Mouse (Mus musculus): Measurements from ENCODE around the gene Scd1. TPM values are rescaled to one million over a fixed set of nuclear protein-coding genes. Genes with fewer than 3 reads are reported as not detected.
"Not testable (repeated sequence)": the region's sequence is repeated elsewhere in the genome, so short reads cannot be mapped to it uniquely, and the experiment has no call there.

Gene Scd1
- polyA plus RNA-seq, 1 experiment from 2014 or later, result 25.5 TPM

DNA sequence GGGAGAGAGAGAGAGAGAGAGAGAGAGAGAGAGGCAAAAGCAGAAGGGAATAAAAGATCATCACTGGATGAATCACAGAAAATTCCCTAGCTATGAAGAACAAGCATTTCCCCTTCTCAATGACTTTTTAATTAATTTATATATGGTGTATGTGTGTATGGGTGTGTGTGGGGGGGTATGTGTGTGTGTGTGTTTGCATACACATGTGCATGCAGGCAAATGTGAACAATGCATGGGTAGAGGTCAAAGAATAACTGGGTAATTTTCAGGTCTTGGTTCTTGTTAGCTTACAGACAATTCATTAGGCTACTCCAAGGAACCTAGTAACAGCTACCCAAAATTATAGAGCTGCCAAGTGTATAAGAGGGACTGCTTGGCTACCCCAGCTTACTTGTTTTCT lies 28.6 kb downstream of the Scd1 start:
- no peaks in the 10 kb centered on the region for H3K27me3 ChIP-seq (ENCODE audit: control insufficient read depth, insufficient read depth, low read depth, low read length)
- H3K4me1 ChIP-seq (ENCODE audit: control insufficient read depth, low read depth, low read length), result peaks cover 5% of the 10 kb centered on the region
- H3K27ac ChIP-seq (ENCODE audit: low read length), result no peak overlapping the region
- no peaks in the 10 kb centered on the region for H3K9me3 ChIP-seq (replicated peaks; ENCODE audit: control insufficient read depth, low read length)
- no peak overlapping the region for H3K9ac ChIP-seq (ENCODE audit: low read depth, low read length)
- H3K4me3 ChIP-seq (ENCODE audit: low read depth, low read length), result no peak overlapping the region
- ATAC-seq (ENCODE audit: low read depth), result no peak
- no peak overlapping the region for H3K4me2 ChIP-seq (ENCODE audit: low read depth, low read length)
- H3K36me3 ChIP-seq (ENCODE audit: control insufficient read depth, insufficient read depth), result no peaks in the 10 kb centered on the region

- 0 out of 2 replicates have a peak, but pooled peaks have one; percentile 44 for ATAC-seq (ENCODE audit: low read depth)
- no peak overlapping the region for H3K4me2 ChIP-seq (ENCODE audit: low read depth, low read length)
- H3K27ac ChIP-seq (ENCODE audit: low read length), result no peak overlapping the region
- peaks cover 5% of the 10 kb centered on the region for H3K4me1 ChIP-seq (ENCODE audit: control insufficient read depth, low read depth, low read length)
- H3K27me3 ChIP-seq (ENCODE audit: control insufficient read depth, insufficient read depth, low read depth, low read length), result no peaks in the 10 kb centered on the region
- H3K9me3 ChIP-seq (replicated peaks; ENCODE audit: control insufficient read depth, low read length), result no peaks in the 10 kb centered on the region
- no peaks in the 10 kb centered on the region for H3K36me3 ChIP-seq (ENCODE audit: control insufficient read depth, insufficient read depth)
- no peak overlapping the region for H3K4me3 ChIP-seq (ENCODE audit: low read depth, low read length)
- H3K9ac ChIP-seq (ENCODE audit: low read depth, low read length), result no peak overlapping the region; the same call in 1 of the 2 replicates
- WGBS (ENCODE audit: insufficient replicate concordance), result 41% methylated on average over 5 of the region's 5 CpGs
Measured at GRCm38 (mm10) chr19:44377629-44378375, 29.9 kb downstream of the Scd1 start.

DNA sequence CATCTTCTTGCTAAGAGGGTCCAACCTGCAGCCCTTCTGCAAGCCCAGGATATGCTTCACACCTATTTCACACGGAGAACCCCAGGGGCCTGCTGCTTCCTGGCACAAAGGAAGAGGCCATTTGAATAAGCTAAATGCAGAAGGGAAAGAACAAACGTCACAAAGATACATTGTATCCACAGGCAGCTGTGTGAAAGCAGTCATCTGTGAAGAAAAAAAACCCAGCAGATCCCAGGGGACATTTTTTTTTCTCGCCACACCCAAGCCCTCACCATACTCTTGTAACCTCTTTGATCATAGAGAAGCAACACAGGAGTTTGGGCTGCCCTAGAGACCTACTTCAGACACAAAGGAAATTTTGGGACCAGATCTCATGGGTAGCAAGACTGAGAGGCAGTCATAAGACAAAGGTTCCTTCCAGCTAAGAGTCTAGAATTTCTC lies 31.1 kb downstream of the Scd1 start:
- 35% methylated on average over 3 of the region's 3 CpGs for WGBS (ENCODE audit: insufficient replicate concordance)
- Histone ChIP-seq H3K4me3 (ENCODE audit: low read depth, low read length) (no peak overlapping the region), H3K9me3 (replicated peaks; ENCODE audit: control insufficient read depth, low read length) (no peaks in the 10 kb centered on the region), H3K4me1 (ENCODE audit: control insufficient read depth, low read depth, low read length) (peaks cover 5% of the 10 kb centered on the region), H3K4me2 (ENCODE audit: low read depth, low read length) (no peak overlapping the region), H3K27me3 (ENCODE audit: control insufficient read depth, insufficient read depth, low read depth, low read length) (no peaks in the 10 kb centered on the region), H3K9ac (ENCODE audit: low read depth, low read length) (no peak overlapping the region), H3K36me3 (ENCODE audit: control insufficient read depth, insufficient read depth) (no peaks in the 10 kb centered on the region), H3K27ac (ENCODE audit: low read length) (no peak overlapping the region)
- ATAC-seq (ENCODE audit: low read depth), result no peak

GRCm38 (mm10) chr19:44372969-44373368 lies 34.7 kb downstream of the Scd1 start:
- peak; percentile 89 for ATAC-seq (ENCODE audit: low read depth)
- Histone ChIP-seq H3K36me3 (ENCODE audit: control insufficient read depth, insufficient read depth) (no peaks in the 10 kb centered on the region), H3K4me1 (ENCODE audit: control insufficient read depth, low read depth, low read length) (peaks cover 4% of the 10 kb centered on the region), H3K9me3 (replicated peaks; ENCODE audit: control insufficient read depth, low read length) (no peaks in the 10 kb centered on the region), H3K9ac (ENCODE audit: low read depth, low read length) (no peak overlapping the region), H3K4me2 (ENCODE audit: low read depth, low read length) (no peak overlapping the region), H3K4me3 (ENCODE audit: low read depth, low read length) (no peak overlapping the region), H3K27ac (ENCODE audit: low read length) (no peak overlapping the region), H3K27me3 (ENCODE audit: control insufficient read depth, insufficient read depth, low read depth, low read length) (no peaks in the 10 kb centered on the region)
- WGBS (ENCODE audit: insufficient replicate concordance), result 8% methylated on average over 6 of the region's 6 CpGs

GRCm38 (mm10) chr19:44370231-44370630 lies 37.4 kb downstream of the Scd1 start:
- H3K9ac ChIP-seq (ENCODE audit: low read depth, low read length), result no peak overlapping the region
- no peaks in the 10 kb centered on the region for H3K4me1 ChIP-seq (ENCODE audit: control insufficient read depth, low read depth, low read length)
- H3K36me3 ChIP-seq (ENCODE audit: control insufficient read depth, insufficient read depth), result no peaks in the 10 kb centered on the region
- H3K27me3 ChIP-seq (ENCODE audit: control insufficient read depth, insufficient read depth, low read depth, low read length), result no peaks in the 10 kb centered on the region
- no peak overlapping the region for H3K27ac ChIP-seq (ENCODE audit: low read length)
- no peak for ATAC-seq (ENCODE audit: low read depth)
- H3K9me3 ChIP-seq (replicated peaks; ENCODE audit: control insufficient read depth, low read length), result no peaks in the 10 kb centered on the region
- 56% methylated on average over 5 of the region's 5 CpGs for WGBS (ENCODE audit: insufficient replicate concordance)
- H3K4me2 ChIP-seq (ENCODE audit: low read depth, low read length), result no peak overlapping the region
- no peak overlapping the region for H3K4me3 ChIP-seq (ENCODE audit: low read depth, low read length)

DNA sequence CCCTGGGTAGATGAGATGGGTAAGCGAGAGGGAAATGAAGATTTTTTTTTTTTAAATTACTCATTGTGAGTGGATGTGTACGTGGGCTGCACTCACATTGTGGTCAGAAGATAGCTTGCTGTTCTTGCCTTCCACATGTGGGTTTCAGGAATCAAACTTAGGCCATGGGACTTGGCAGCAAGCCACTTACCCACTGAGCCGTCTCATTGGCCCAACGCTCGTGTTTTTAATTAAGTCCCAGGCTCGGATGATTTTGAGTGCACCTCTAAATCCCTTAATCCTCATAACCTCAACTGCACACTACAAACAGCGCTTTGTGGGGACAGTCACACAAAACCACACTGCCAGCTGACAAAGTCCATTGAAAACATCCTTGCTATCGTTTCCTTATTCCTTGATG lies 38.3 kb downstream of the Scd1 start:
- H3K4me1 ChIP-seq (ENCODE audit: control insufficient read depth, low read depth, low read length), result no peaks in the 10 kb centered on the region
- H3K4me2 ChIP-seq (ENCODE audit: low read depth, low read length), result no peak overlapping the region
- H3K4me3 ChIP-seq (ENCODE audit: low read depth, low read length), result no peak overlapping the region
- no peaks in the 10 kb centered on the region for H3K27me3 ChIP-seq (ENCODE audit: control insufficient read depth, insufficient read depth, low read depth, low read length)
- no peaks in the 10 kb centered on the region for H3K9me3 ChIP-seq (replicated peaks; ENCODE audit: control insufficient read depth, low read length)
- no peak for ATAC-seq (ENCODE audit: low read depth)
- 64% methylated on average over 8 of the region's 8 CpGs for WGBS (ENCODE audit: insufficient replicate concordance)
- H3K36me3 ChIP-seq (ENCODE audit: control insufficient read depth, insufficient read depth), result no peaks in the 10 kb centered on the region
- H3K27ac ChIP-seq (ENCODE audit: low read length), result no peak overlapping the region
- no peak overlapping the region for H3K9ac ChIP-seq (ENCODE audit: low read depth, low read length)

- H3K27ac ChIP-seq (ENCODE audit: low read length); H3K27me3 ChIP-seq (ENCODE audit: control insufficient read depth, insufficient read depth, low read depth, low read length); ATAC-seq (ENCODE audit: low read depth); H3K4me2 ChIP-seq (ENCODE audit: low read depth, low read length); H3K9me3 ChIP-seq (replicated peaks; ENCODE audit: control insufficient read depth, low read length); H3K9ac ChIP-seq (ENCODE audit: low read depth, low read length); H3K4me3 ChIP-seq (ENCODE audit: low read depth, low read length); H3K4me1 ChIP-seq (ENCODE audit: control insufficient read depth, low read depth, low read length); H3K36me3 ChIP-seq (ENCODE audit: control insufficient read depth, insufficient read depth): not testable (repeated sequence)
- 77% methylated on average over 10 of the region's 10 CpGs for WGBS (ENCODE audit: insufficient replicate concordance)
Measured at GRCm38 (mm10) chr19:44367076-44367475, 40.6 kb downstream of the Scd1 start.

DNA sequence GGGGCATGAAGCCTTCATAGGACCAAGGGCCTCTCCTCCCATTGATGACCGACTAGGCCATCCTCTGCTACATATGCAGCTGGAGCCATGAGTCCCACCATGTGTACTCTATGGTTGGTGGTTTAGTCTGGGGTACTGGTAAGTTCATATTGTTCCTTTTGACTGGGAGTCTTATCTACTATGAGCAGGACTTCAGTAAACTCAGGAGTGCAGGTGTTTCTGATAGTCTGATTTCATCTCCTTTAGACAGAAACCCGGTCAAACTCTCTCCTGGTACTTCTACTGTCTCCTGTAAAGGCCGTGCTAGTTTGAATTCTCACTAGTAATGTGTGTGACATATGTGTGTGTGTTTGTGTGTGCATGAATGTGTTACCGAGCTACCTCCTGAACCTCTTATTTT lies 41.9 kb downstream of the Scd1 start:
- WGBS (ENCODE audit: insufficient replicate concordance), result 41% methylated on average over 4 of the region's 4 CpGs
- H3K9me3 ChIP-seq (replicated peaks; ENCODE audit: control insufficient read depth, low read length), result no peaks in the 10 kb centered on the region
- ATAC-seq (ENCODE audit: low read depth), result 0 out of 2 replicates have a peak, but pooled peaks have one; percentile 39
- H3K9ac ChIP-seq (ENCODE audit: low read depth, low read length), result no peak overlapping the region
- H3K4me2 ChIP-seq (ENCODE audit: low read depth, low read length), result no peak overlapping the region
- no peak overlapping the region for H3K27ac ChIP-seq (ENCODE audit: low read length)
- H3K27me3 ChIP-seq (ENCODE audit: control insufficient read depth, insufficient read depth, low read depth, low read length), result no peaks in the 10 kb centered on the region
- H3K4me1 ChIP-seq (ENCODE audit: control insufficient read depth, low read depth, low read length), result no peaks in the 10 kb centered on the region; the same call in 1 of the 2 replicates
- no peaks in the 10 kb centered on the region for H3K36me3 ChIP-seq (ENCODE audit: control insufficient read depth, insufficient read depth)
- no peak overlapping the region for H3K4me3 ChIP-seq (ENCODE audit: low read depth, low read length)

DNA sequence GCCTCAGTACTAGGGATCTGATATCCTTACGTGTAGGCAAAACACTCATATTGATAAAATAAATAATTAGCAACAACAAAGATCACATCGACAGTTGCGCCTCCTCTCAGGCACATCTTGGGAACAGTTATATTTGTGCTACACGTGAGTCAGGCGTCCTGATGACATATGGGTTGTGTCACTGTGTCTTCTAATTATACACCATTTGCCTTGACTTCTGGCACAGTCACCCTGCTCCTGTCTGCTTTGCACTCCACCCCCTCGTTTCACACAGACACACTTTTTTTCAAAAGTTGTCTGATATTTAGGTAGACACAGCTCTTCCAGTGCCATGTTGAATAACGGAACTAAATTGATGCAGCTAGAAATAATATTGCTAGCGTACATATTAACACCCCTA lies 43.6 kb downstream of the Scd1 start:
- 77% methylated on average over 8 of the region's 8 CpGs for WGBS (ENCODE audit: insufficient replicate concordance)
- H3K27ac ChIP-seq (ENCODE audit: low read length), result no peak overlapping the region
- no peak for ATAC-seq (ENCODE audit: low read depth)

More for the DNA sequence above, 43.6 kb downstream of the Scd1 start:
- Histone ChIP-seq H3K9ac (ENCODE audit: low read depth, low read length) (no peak overlapping the region), H3K9me3 (replicated peaks; ENCODE audit: control insufficient read depth, low read length) (no peaks in the 10 kb centered on the region), H3K4me1 (ENCODE audit: control insufficient read depth, low read depth, low read length) (no peaks in the 10 kb centered on the region; the same call in 1 of the 2 replicates), H3K4me2 (ENCODE audit: low read depth, low read length) (no peak overlapping the region), H3K27me3 (ENCODE audit: control insufficient read depth, insufficient read depth, low read depth, low read length) (no peaks in the 10 kb centered on the region), H3K4me3 (ENCODE audit: low read depth, low read length) (no peak overlapping the region), H3K36me3 (ENCODE audit: control insufficient read depth, insufficient read depth) (no peaks in the 10 kb centered on the region)

Data from liver, embryonic 16.5 days (tissue).